Mouse (Mus musculus): Measurements from ENCODE around the gene Hoxc8. TPM values are rescaled to one million over a fixed set of nuclear protein-coding genes. Genes with fewer than 3 reads are reported as not detected.

Gene Hoxc8
- polyA plus RNA-seq (2015; fragmentation: Nextera tagmentation; extraction: Ambion mirVana), result 2.7 and 3.0 TPM in 2 replicates

DNA sequence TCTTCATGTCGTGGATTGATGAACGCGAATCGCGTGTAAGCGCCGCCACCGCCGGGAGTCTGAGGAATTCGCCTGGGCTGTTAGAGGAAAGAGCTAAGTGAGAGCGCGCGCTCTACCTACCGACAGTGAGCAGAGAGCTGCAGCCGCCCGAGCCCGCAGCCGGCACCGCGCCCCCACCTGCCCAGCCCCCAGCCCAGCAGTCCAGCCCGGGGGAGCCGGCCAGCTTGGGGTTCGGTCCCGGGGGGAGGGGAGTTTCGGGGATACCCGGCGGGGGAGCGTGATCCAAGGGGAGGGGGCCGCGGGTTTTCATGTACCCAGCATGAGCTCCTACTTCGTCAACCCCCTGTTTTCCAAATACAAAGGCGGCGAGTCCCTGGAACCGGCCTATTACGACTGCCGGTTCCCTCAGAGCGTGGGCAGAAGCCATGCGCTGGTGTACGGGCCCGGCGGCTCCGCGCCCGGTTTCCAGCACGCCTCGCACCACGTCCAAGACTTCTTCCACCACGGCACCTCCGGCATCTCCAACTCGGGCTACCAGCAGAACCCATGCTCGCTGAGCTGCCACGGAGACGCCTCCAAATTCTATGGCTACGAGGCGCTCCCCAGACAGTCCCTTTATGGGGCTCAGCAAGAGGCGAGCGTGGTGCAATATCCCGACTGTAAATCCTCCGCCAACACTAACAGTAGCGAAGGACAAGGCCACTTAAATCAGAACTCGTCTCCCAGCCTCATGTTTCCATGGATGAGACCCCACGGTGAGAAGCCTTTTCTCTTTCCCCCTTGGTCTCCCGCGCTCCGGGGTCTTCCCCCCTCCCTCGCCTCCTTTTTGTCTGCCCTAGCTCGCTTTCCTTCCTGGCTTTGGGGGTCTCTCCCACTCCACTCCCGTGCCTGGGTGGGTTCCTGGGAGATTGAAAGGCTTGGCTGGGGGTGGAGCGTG, at the start of gene Hoxc8:
Gene Hoxc8, plus strand, starts transcription at position 147 of the 937 bp plus-strand sequence.
- no peak; the same call in 1 of the 2 replicates for ATAC-seq (ENCODE audit: low FRiP score, low read depth)
- H3K4me3 ChIP-seq, result peak within 1 kb of the TSS; percentile 36
- H3K9me3 ChIP-seq, result no peaks in the 10 kb centered on the region
- H3K9ac ChIP-seq, result peak within 1 kb of the TSS; percentile 57
- H3K4me1 ChIP-seq, result peaks cover 7% of the 10 kb centered on the region
- H3K4me2 ChIP-seq (replicated peaks), result peak within 1 kb of the TSS; percentile 65
- 4% methylated on average over 69 of the region's 69 CpGs for WGBS
- H3K27me3 ChIP-seq, result peaks cover 94% of the 10 kb centered on the region
- no peak within 1 kb of the TSS for H3K27ac ChIP-seq
- no peaks in the 10 kb centered on the region for H3K36me3 ChIP-seq

DNA sequence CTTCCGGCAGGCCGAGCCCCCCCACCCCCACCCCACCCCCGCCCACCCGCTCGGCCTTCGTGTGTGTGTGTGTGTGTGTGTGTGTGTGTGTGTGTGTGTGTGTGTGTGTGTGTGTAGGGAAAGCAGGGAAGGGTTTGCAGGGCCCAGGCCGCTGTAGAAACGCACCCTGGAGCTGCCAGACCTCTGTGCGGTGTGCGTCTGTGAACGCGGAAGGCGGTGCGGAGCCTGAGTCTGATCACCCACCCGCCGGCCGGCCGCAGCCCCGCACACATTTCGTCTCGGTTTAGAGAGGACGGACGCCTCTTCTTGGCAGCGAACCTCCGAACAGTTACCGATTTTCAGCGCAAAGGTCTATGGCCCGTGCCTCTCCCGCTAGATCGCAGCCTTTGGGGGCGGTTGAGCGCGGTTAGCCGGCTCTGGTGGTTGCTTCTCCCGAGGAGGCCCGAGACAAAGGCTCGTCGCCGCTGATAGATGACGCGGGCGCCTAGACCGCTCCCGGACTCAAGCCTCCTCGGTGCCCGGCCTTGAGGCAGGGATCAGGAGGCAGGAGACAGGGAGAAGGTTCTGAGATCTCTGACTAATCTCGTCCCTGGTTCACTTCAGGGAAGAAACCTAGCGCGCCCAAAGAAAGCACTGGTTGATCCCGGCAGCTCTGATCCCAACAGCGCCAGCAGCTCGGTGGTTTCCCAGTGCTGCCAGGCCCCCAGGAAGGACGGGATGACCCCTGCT, 47.5 kb upstream of the Hoxc8 start:
- H3K9ac ChIP-seq, result peak overlapping the region; percentile 67
- peaks cover 99% of the 10 kb centered on the region for H3K27me3 ChIP-seq
- H3K27ac ChIP-seq, result no peak overlapping the region
- peak overlapping the region; percentile 38 for H3K4me3 ChIP-seq
- under 1% methylated on average over 53 of the region's 53 CpGs for WGBS
- 0 out of 2 replicates have a peak, but pooled peaks cover 12% of the 10 kb centered on the region for H3K4me1 ChIP-seq
- ATAC-seq (ENCODE audit: low FRiP score, low read depth), result peak; percentile 38; the same call in 1 of the 2 replicates
- no peaks in the 10 kb centered on the region for H3K9me3 ChIP-seq
- no peaks in the 10 kb centered on the region for H3K36me3 ChIP-seq
- peak overlapping the region; percentile 64 for H3K4me2 ChIP-seq (replicated peaks)

DNA sequence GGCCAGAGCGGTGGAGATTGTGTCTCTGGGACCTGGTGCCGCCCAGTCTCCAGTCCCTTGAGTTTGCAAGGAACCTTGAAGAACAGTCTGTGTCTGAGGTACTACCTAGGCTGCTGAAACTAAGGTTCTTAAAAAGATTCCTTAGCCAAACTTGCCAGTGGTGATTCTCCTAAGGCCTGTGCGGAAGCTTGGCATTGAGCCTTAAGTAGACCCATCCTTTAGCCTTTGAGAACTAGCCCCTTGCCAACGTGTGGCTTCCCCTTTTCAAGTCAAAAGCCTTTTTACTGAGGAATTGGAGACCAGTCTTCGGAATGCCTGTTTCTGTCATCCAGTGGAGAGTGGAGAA, 47.0 kb upstream of the Hoxc8 start:
- Histone ChIP-seq H3K27ac (no peak overlapping the region), H3K36me3 (no peaks in the 10 kb centered on the region), H3K27me3 (peaks cover 99% of the 10 kb centered on the region), H3K4me1 (0 out of 2 replicates have a peak, but pooled peaks cover 12% of the 10 kb centered on the region), H3K9me3 (no peaks in the 10 kb centered on the region), H3K4me2 (replicated peaks) (peak overlapping the region; percentile 64), H3K4me3 (peak overlapping the region; percentile 38), H3K9ac (peak overlapping the region; percentile 67)
- no peak for ATAC-seq (ENCODE audit: low FRiP score, low read depth)
- WGBS, result 6% methylated on average over 5 of the region's 5 CpGs

DNA sequence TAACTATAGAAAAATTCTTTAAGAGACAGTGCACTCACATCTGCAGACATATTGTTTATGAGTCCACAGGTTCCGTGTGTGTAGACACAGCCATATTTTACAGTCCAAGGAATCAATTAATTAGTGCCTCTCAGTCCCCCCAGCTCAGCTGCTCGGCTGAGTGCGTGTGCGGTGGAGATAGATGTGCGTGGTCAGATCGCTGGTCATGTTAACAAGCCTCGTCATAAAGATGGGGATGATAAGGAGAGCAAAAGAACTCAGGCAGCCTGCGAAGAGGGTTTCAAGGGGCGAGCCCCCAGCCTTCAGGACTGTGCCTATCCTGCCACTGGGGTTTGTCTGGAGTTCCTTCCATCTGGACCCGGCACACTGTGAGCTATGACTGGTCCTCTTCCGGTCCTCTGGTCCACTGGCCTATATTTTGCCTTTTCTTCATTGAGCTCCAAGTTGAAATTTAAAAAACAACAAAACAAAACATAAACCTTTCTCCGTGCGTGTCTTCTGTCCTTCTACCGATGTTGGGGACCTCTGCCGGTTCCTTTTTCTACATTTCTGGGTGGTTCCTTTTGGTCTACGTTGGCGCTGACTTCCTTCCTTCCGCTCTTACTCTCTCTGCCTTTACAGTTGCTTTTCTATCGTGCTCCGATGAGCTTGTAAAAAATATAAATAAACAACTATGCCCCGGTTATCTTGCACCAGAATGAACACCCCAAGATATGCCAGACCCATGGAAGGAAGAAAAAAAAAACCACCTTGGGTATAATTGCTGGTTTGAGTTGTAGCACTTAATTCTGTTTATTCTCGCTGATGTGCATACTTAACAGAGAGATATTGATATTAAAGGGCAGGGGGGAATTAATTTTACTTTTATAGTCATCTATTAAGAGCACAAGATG, 45.0 kb upstream of the Hoxc8 start:
- ATAC-seq (ENCODE audit: low FRiP score, low read depth), result no peak
- Histone ChIP-seq H3K4me2 (replicated peaks) (peak overlapping the region; percentile 41), H3K4me3 (peak overlapping the region; percentile 4), H3K9me3 (no peaks in the 10 kb centered on the region), H3K4me1 (peaks cover 8% of the 10 kb centered on the region; the same call in 1 of the 2 replicates), H3K27ac (no peak overlapping the region), H3K36me3 (no peaks in the 10 kb centered on the region), H3K27me3 (peaks cover 97% of the 10 kb centered on the region), H3K9ac (no peak overlapping the region)
- WGBS, result 12% methylated on average over 22 of the region's 22 CpGs

DNA sequence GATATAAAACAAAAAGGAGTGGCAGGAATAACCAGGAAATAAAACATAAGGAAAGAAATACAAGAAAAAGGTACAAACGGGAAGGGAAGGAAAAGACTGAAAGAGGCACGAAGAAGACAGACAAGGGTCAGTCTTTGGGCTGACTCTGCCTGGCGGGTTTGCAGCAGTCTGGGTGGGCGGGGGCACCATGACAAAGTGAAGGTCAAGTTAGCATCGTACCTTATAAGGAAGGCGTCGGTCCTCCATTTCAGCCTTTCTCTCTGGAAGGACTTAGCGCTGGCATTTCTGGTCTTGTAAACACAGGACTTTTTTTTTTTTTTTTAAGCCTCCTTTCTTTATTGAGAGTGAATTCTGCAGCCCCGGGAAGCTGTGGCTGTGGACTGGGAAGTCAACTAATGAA, 43.1 kb upstream of the Hoxc8 start:
- no peak overlapping the region for H3K9ac ChIP-seq
- peaks cover 97% of the 10 kb centered on the region for H3K27me3 ChIP-seq
- WGBS, result 6% methylated on average over 9 of the region's 9 CpGs
- H3K36me3 ChIP-seq, result no peaks in the 10 kb centered on the region
- no peaks in the 10 kb centered on the region for H3K9me3 ChIP-seq
- H3K4me2 ChIP-seq (replicated peaks), result peak overlapping the region; percentile 47
- peak overlapping the region; percentile 11 for H3K4me3 ChIP-seq
- H3K4me1 ChIP-seq, result peaks cover 18% of the 10 kb centered on the region; the same call in 1 of the 2 replicates
- no peak for ATAC-seq (ENCODE audit: low FRiP score, low read depth)
- H3K27ac ChIP-seq, result no peak overlapping the region; the same call in 1 of the 2 replicates

DNA sequence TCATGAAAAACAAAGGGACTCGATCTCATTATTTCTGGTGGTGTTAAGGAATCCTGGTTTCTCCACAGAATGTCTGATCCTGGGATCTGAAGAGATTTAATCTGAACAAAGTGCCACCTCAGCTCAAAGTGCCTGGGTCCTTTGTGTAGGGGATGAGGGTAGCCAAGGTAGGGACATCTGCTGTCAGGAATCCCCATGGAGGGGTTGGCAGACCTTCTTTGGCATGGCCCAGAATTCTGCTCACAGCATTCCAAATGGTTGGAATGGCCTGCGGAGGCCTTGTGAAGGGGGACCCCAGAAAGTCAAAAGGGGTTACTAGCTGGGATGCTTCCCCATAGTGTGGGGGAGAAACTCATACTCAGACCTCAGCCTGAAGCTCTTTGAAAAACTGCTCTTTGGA, 41.6 kb upstream of the Hoxc8 start:
- no peaks in the 10 kb centered on the region for H3K9me3 ChIP-seq
- no peaks in the 10 kb centered on the region for H3K36me3 ChIP-seq
- WGBS, result 15% methylated on average over 2 of the region's 2 CpGs
- H3K9ac ChIP-seq, result no peak overlapping the region
- peaks cover 14% of the 10 kb centered on the region; the same call in 1 of the 2 replicates for H3K4me1 ChIP-seq
- peak overlapping the region; percentile 22; the same call in 1 of the 2 replicates for H3K4me3 ChIP-seq
- H3K27ac ChIP-seq, result no peak overlapping the region
- peaks cover 98% of the 10 kb centered on the region for H3K27me3 ChIP-seq
- peak overlapping the region; percentile 47 for H3K4me2 ChIP-seq (replicated peaks)
- no peak for ATAC-seq (ENCODE audit: low FRiP score, low read depth)

DNA sequence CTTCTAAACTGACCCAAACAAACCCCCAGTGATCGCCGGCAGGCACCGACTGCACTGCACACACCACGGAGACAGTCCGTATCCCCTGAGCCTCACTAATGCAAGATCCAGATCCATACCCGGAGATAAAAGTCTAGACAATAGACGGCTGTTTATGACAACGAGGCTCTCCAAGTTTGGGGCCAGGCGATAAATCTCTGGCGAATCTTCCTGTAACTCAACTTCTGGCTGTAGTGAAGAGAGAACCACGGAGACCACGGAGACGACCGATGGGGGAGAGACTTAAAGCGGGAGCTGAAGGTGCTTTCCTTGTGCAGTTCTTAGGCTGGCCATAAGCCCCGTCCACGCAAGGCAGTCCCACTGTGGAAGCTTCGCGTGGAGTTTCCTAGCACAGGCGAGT, 40.7 kb upstream of the Hoxc8 start:
- H3K9me3 ChIP-seq, result no peaks in the 10 kb centered on the region
- H3K36me3 ChIP-seq, result no peaks in the 10 kb centered on the region
- H3K9ac ChIP-seq, result peak overlapping the region; percentile 40; the same call in 1 of the 2 replicates
- H3K4me3 ChIP-seq, result peak overlapping the region; percentile 22
- peak overlapping the region; percentile 28; the same call in 1 of the 2 replicates for H3K27ac ChIP-seq
- peaks cover 99% of the 10 kb centered on the region for H3K27me3 ChIP-seq
- no peak for ATAC-seq (ENCODE audit: low FRiP score, low read depth)
- WGBS, result 2% methylated on average over 20 of the region's 20 CpGs
- peaks cover 17% of the 10 kb centered on the region; the same call in 1 of the 2 replicates for H3K4me1 ChIP-seq
- H3K4me2 ChIP-seq (replicated peaks), result peak overlapping the region; percentile 51

DNA sequence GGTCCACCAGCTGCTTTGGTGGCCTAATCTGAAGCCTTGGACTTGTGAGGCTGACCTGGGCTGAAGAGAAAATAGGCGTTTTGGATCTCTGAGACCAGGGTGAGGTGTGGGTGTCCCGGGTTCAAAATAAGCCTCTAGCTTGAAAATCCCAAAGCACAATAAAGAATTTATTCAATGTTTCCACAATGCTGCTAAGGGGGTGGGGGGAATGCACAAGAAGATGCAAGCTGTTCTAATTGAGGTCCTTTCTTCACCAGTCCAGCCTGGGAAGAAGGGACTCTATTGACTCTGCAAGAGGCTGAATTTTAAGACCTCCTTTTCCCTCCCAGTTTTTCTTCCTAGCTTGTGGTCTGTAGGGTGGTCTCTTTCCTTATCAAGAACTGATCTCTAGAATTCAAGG, 39.5 kb upstream of the Hoxc8 start:
- H3K27me3 ChIP-seq, result peaks cover 99% of the 10 kb centered on the region
- no peak overlapping the region for H3K27ac ChIP-seq
- no peak for ATAC-seq (ENCODE audit: low FRiP score, low read depth)
- peak overlapping the region; percentile 46 for H3K4me2 ChIP-seq (replicated peaks)
- H3K9ac ChIP-seq, result no peak overlapping the region
- peak overlapping the region; percentile 28 for H3K4me3 ChIP-seq
- 6% methylated on average over 2 of the region's 2 CpGs for WGBS
- H3K36me3 ChIP-seq, result no peaks in the 10 kb centered on the region
- no peaks in the 10 kb centered on the region for H3K9me3 ChIP-seq
- H3K4me1 ChIP-seq, result peaks cover 25% of the 10 kb centered on the region

DNA sequence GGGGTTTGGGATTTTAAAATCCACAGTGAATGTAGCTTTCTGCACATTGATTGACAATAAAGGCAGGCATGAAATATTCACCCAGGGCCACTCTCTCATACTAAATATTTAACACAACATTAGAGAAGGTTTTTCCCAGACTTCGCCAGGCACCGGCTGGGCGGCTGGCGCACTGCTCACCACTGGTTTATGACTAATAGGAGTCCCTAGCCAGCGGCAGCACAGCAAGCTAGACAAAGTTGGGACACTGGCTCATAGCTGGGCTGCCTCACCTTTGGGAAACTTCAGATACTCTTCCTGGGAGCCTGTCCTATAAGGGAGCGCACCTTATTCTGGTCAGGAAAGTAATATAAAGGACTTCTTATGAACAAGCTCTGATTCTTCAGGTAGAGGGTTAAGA, 36.8 kb upstream of the Hoxc8 start:
- H3K9ac ChIP-seq, result 0 out of 2 replicates have a peak overlapping the region, but pooled peaks have one; percentile 80
- peaks cover 41% of the 10 kb centered on the region for H3K4me1 ChIP-seq
- H3K9me3 ChIP-seq, result no peaks in the 10 kb centered on the region
- no peak for ATAC-seq (ENCODE audit: low FRiP score, low read depth)
- peak overlapping the region; percentile 47 for H3K4me3 ChIP-seq
- peak overlapping the region; percentile 61 for H3K4me2 ChIP-seq (replicated peaks)
- peak overlapping the region; percentile 39; the same call in 1 of the 2 replicates for H3K27ac ChIP-seq
- H3K36me3 ChIP-seq, result no peaks in the 10 kb centered on the region
- WGBS, result 5% methylated on average over 6 of the region's 6 CpGs
- H3K27me3 ChIP-seq, result peaks cover 99% of the 10 kb centered on the region

DNA sequence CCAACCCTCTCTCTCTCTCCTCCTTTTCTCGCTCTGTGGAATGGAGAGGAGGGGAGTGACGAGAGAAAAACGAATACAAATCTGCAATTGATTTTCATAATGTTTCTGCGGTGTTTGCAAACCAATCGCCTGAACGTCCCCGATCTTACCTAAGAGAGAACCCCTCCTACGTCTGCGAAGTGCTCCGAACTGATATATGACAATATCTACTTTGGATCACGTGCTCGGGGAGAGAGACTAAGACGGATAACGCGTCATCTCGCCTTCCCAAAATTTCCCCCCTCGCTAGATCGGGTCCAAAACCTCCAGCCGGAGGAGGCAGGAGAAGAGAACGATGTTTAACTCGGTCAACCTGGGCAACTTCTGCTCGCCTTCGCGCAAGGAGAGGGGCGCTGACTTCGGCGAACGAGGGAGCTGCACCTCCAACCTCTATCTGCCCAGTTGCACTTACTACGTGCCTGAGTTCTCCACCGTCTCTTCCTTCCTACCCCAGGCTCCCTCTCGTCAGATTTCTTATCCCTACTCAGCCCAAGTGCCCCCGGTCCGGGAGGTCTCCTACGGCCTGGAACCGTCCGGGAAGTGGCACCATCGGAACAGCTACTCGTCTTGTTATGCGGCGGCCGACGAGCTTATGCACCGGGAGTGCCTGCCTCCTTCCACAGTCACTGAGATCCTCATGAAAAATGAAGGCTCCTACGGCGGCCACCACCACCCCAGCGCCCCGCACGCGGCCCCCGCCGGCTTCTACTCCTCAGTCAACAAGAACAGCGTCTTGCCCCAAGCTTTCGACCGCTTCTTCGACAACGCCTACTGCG, 36.0 kb upstream of the Hoxc8 start, which contains the start of gene Hoxc11:
Gene Hoxc11, plus strand, starts transcription at position 236 of the 815 bp plus-strand sequence.
- peak within 1 kb of the TSS; percentile 72; the same call in 1 of the 2 replicates for H3K27ac ChIP-seq
- H3K27me3 ChIP-seq, result peaks cover 96% of the 10 kb centered on the region
- no peaks in the 10 kb centered on the region for H3K36me3 ChIP-seq
- H3K9ac ChIP-seq, result peak within 1 kb of the TSS; percentile 80
- peaks cover 43% of the 10 kb centered on the region for H3K4me1 ChIP-seq
- no peak for ATAC-seq (ENCODE audit: low FRiP score, low read depth)
- peak within 1 kb of the TSS; percentile 61 for H3K4me2 ChIP-seq (replicated peaks)
- no peaks in the 10 kb centered on the region for H3K9me3 ChIP-seq
- peak within 1 kb of the TSS; percentile 47 for H3K4me3 ChIP-seq
- under 1% methylated on average over 57 of the region's 57 CpGs for WGBS

All from limb, embryonic 13.5 days (tissue).